Mouse (Mus musculus) heart, postnatal 10 days (tissue): ENCODE data around the gene Irf2bp2. TPM values are rescaled to one million over a fixed set of nuclear protein-coding genes. Genes with fewer than 3 reads are reported as not detected.
"Not testable (repeated sequence)": the region's sequence is repeated elsewhere in the genome, so short reads cannot be mapped to it uniquely, and the experiment has no call there.

Experiments
- DNase-seq, 2 experiments: peaks; one replicate each; pipeline ENCODE4 v3.0.0; 2021
- intact Hi-C: fragments of 180-260 bp; cut with DNase I; formaldehyde crosslinking; loops from one replicate; pipeline ENCODE4 v1.15.1; 2025
- total RNA-seq, 2 experiments: library from RNA; stranded (reverse); gene quantifications; 2 replicates each; pipeline ENCODE4 v1.2.3; 2021

The Irf2bp2 gene
- total RNA-seq, 2 experiments from 2014 or later = 101 to 154 TPM

DNA sequence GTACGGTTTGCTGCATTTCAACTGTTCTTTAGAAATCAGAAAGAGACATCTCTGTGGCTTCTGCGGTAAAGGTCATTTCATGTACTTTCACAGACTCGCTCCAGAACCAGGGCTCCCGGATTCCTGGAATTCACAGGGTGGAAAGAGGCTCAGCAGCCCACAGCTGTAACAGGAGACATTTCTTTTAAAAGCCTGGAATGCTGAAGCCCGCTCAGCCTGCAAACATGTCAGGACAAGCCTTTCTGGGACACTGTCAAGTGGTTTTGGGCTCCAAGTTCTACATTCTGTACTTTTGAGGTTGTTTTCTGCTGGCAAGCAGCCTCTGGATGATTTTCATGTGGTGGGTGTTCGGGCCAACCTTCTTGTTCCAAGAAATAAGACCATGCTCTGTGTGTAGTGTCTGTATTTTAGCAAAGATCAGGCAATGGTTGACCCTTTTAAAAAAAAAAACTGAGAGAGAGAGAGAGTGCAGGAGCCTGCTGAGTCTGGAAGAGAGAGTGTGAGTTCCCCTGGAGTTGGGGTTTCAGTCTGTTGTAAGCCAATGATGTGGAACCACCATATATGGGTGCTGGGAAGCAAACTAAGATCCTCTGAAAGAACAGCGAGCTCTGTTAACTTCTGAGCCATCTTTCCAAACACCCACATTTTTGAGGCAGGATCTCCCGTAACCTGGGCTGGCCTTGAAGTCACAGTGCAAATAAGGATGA lies 9.6 kb upstream of the Irf2bp2 start:
- DNase-seq = peak; percentile 81
- intact Hi-C loops = no loop called here

- no peak for DNase-seq
- intact Hi-C loops = no loop called here
Measured at GRCm38 (mm10) chr8:126602641-126603040, 8.9 kb upstream of the Irf2bp2 start.

DNA sequence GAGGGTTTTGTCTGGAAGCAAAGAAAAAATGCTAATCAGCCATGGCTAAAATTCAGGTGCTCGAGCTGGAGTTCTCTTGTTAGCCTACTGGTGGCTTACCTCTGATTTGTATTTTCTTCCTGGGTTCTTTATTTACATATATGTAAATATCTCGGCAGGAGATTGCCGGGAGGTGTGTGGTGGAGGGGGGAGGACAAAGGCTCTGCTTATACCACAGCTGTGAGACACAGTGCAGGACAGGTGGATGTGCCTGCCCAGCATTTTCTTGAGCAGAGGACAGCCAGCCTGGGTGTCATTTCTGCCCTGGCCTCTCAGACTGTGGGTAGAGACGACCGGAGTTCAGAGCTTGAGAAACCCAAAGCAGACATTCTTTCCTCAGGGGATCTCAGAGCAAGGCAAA lies 7.5 kb upstream of the Irf2bp2 start:
- intact Hi-C loops = no loop called here
- DNase-seq = no peak

- intact Hi-C loops = no loop called here
- peak in 1 of 2 experiments; percentile 61 for DNase-seq
Measured at GRCm38 (mm10) chr8:126600816-126601243, 7.0 kb upstream of the Irf2bp2 start.

GRCm38 (mm10) chr8:126600388-126600787 lies 6.6 kb upstream of the Irf2bp2 start:
- DNase-seq, intact Hi-C loops: not testable (repeated sequence)

DNA sequence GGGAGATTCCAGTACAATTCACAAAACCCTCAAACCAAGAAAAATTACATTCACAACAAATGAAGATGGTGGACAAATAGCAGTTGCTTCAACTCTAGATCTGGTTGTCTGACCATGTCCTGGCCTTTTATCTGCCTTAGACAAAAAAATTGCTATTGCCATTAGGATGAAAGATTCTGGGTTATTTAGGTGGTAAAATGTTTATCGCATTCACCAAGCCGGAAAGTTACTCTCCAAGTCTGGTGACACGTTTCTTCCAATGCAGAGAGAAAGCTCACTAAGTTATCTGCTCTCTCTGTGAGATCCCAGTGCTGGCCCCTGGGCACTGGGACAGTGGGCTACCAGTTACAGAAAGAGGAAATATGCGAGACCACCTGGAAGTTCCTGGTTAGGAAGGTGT lies 5.5 kb upstream of the Irf2bp2 start:
- DNase-seq = no peak
- intact Hi-C loops = loop anchor here (5.0 kb wide), 1 partner anchor 323 kb away; no protein-coding TSS in a partner anchor

GRCm38 (mm10) chr8:126598218-126598617 lies 4.4 kb upstream of the Irf2bp2 start:
- DNase-seq = no peak
- intact Hi-C loops = loop anchor here (5.0 kb wide), 1 partner anchor 324 kb away; no protein-coding TSS in a partner anchor

DNA sequence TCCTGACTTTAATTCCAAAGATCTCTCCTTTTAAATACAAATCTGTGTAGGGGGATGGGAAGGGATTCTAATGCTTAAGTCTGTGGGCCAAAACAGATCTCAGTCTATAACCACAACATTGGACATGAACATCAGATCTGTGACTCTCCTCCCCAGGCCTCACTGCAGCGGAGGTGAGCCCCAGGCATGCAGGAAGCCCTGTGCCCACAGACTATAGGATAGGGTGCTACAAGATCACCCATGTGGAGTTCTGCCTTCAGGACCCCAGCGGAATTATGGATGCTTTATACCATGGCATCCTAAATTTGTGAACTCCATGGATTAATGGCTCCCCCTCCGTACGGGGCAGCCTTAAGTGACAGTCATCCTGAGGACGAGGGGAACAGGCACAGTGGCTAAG lies 2.9 kb upstream of the Irf2bp2 start:
- no peak for DNase-seq
- intact Hi-C loops = loop anchor here (5.0 kb wide), 1 partner anchor 326 kb away; no protein-coding TSS in a partner anchor

- intact Hi-C loops = loop anchor here (5.0 kb wide), 1 partner anchor 326 kb away; no protein-coding TSS in a partner anchor
- DNase-seq = peak; percentile 93 to 94
Measured at GRCm38 (mm10) chr8:126596097-126596634, 2.4 kb upstream of the Irf2bp2 start.

- intact Hi-C loops = loop anchor here (1.0 to 5.0 kb wide), 3 partner anchors 69 to 327 kb away; no protein-coding TSS in a partner anchor
Measured at GRCm38 (mm10) chr8:126595204-126596061, 1.6 kb upstream of the Irf2bp2 start.

GRCm38 (mm10) chr8:126594481-126595000 lies 755 bp upstream of the Irf2bp2 start:
- intact Hi-C loops = loop anchor here (1.0 to 2.0 kb wide), 3 partner anchors 68 to 142 kb away; no protein-coding TSS in a partner anchor
- peak; percentile 99 for DNase-seq

More at GRCm38 (mm10) chr8:126595204-126596061, 1.6 kb upstream of the Irf2bp2 start:
- DNase-seq = peak; percentile 95 to 96

GRCm38 (mm10) chr8:126592771-126593571 lies 815 bp downstream of the Irf2bp2 start:
- intact Hi-C loops = no loop called here

GRCm38 (mm10) chr8:126592381-126592770 lies 1.4 kb downstream of the Irf2bp2 start:
- intact Hi-C loops = no loop called here
- DNase-seq = peak in 1 of 2 experiments; percentile 62

More at GRCm38 (mm10) chr8:126592771-126593571, 815 bp downstream of the Irf2bp2 start:
- peak; percentile 57 to 60 for DNase-seq

- intact Hi-C loops = no loop called here
- peak; percentile 79 to 83 for DNase-seq
Measured at GRCm38 (mm10) chr8:126591821-126592268, 1.9 kb downstream of the Irf2bp2 start.

- peak; percentile 72 to 73 for DNase-seq
- intact Hi-C loops = no loop called here
Measured at GRCm38 (mm10) chr8:126591141-126591820, 2.5 kb downstream of the Irf2bp2 start.

DNA sequence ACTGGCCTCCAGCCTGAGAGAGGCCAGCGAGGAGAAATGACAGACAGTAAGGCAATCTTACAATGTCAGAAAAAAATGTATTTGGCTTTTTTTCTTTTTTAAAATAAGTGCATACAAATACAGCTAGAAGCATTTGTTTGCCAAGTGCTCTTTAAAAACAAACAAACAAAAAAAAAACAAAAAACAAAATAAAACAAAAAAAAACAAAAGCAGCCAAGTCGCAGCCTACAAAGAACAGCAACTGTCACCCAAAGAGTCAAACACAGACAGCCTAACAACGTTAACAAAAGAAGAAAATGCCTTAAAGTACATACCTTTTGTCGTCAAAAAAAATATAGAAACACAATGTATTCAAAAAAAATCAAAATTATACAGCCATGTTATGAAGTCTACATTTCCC lies 3.2 kb downstream of the Irf2bp2 start:
- intact Hi-C loops = no loop called here

DNA sequence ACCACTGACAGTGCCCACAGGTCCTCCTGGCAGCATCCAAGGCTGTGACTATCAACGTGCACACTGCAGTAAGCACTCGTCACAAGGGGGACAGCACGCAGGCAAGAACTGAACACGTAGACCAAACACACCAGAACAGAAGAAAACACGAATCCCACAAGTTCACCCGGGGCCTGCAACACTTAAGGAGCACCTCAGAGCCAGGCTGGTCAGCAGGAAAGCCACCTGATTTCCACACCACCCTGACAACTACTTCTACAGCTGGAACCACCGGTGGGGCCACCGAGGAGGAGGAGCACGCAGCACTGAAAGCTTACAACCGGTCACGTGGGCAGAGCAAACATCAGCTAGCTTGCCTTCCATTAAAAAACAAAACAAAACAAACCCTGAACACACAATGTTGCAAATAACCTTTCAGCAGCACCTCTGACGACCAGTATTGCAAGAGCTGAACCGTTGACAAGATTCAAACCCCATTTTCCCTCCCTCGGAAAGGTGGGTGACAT lies 3.7 kb downstream of the Irf2bp2 start:
- peak; percentile 73 to 74 for DNase-seq
- intact Hi-C loops = no loop called here

More for the DNA sequence above, 3.2 kb downstream of the Irf2bp2 start:
- DNase-seq = no peak

DNA sequence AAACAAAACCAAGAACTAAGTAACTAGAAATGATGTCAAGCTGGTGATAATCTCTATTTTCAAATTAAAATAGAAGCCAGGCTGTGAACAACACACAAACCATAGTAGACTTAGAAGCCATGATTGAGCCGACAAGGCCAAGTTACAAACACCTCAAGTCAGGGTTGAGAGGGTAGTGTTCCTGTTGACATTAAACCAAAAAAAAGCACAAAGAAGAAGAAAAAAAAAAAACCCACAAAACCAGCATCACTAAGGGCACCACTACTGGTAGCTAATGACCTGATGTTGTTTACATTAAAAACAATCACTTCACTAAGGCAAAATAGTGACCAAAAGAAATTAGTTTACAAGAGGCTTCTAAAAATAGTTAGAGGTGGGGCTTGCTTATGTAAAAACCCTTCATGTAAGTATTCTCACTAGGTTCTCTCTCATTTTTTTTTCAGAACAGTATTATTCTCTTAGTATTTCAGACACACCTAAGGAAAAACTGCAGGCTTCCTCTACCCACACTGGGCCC lies 4.2 kb downstream of the Irf2bp2 start:
- no peak for DNase-seq
- intact Hi-C loops = no loop called here
